Mouse (Mus musculus) MEL (cell line): ENCODE results near the gene Umad1. TPM values are rescaled to one million over a fixed set of nuclear protein-coding genes. Genes with fewer than 3 reads are reported as not detected.
A peak's percentile ranks its signal among the peaks of the same experiment; 100 is the strongest.

Experiments
- DNase-seq: peaks from one replicate; pipeline ENCODE4 v3.0.0; 2011; ENCODE audit warnings: low read depth, low spot score
- H3K27ac ChIP-seq: 2 replicates; pipeline ENCODE4 v1.5.1; 2012; ENCODE audit warnings: low read depth, mild to moderate bottlenecking, control low read depth, low read length, moderate library complexity; ENCODE audit not compliant: control insufficient read depth
- H3K27me3 ChIP-seq, 2 experiments: fragments of 150-350 bp in 1 of 2; sonication (generic) in 1 of 2; 2 replicates each; pipeline ENCODE4 v1.6.1; 2012; ENCODE audit warnings: low read length in 2 of 2, mild to moderate bottlenecking in 2 of 2, improper control_type of control experiment in 1 of 2, moderate library complexity in 1 of 2; ENCODE audit not compliant: insufficient read depth in 2 of 2, control insufficient read depth in 1 of 2
- H3K36me3 ChIP-seq, 2 experiments: 2 replicates each; pipeline ENCODE4 v1.6.1; 2012 to 2014; ENCODE audit warnings: low read length in 2 of 2, improper control_type of control experiment in 1 of 2, inconsistent platforms in 1 of 2, mild to moderate bottlenecking in 1 of 2; ENCODE audit not compliant: insufficient read depth in 2 of 2, control insufficient read depth in 1 of 2
- H3K4me1 ChIP-seq, 2 experiments: fragments of 150-350 bp in 1 of 2; sonication (generic) in 1 of 2; 2 replicates each; pipeline ENCODE4 v1.6.1; 2012; ENCODE audit warnings: low read length in 2 of 2, improper control_type of control experiment in 1 of 2, mild to moderate bottlenecking in 1 of 2; ENCODE audit not compliant: insufficient read depth in 2 of 2, control insufficient read depth in 1 of 2
- H3K4me3 ChIP-seq, 2 experiments: fragments of 150-350 bp in 1 of 2; sonication (generic) in 1 of 2; 2 replicates each; pipeline ENCODE4 v1.5.1; 2012; ENCODE audit warnings: low read depth in 2 of 2, low read length in 2 of 2, mild to moderate bottlenecking in 2 of 2, moderate library complexity in 2 of 2, control low read depth in 1 of 2, improper control_type of control experiment in 1 of 2; ENCODE audit not compliant: control insufficient read depth in 1 of 2, insufficient read depth in 1 of 2
- H3K79me2 ChIP-seq: 2 replicates; pipeline ENCODE4 v1.6.1; 2012; ENCODE audit warnings: mild to moderate bottlenecking, low read length, moderate library complexity; ENCODE audit not compliant: control insufficient read depth, poor library complexity, insufficient read depth
- H3K9ac ChIP-seq: 2 replicates; pipeline ENCODE4 v1.6.1; 2012; ENCODE audit warnings: low read depth, mild to moderate bottlenecking, control low read depth, low read length, moderate library complexity; ENCODE audit not compliant: control insufficient read depth, poor library complexity, severe bottlenecking
- H3K9me3 ChIP-seq: fragments of 150-350 bp; sonication (generic); replicated peaks from 2 replicates; pipeline ENCODE4 v1.6.1; 2012; ENCODE audit warnings: mild to moderate bottlenecking, low read length, improper control_type of control experiment, moderate library complexity; ENCODE audit not compliant: insufficient read depth
- BHLHE40 ChIP-seq: IDR thresholded peaks from 2 replicates; pipeline ENCODE4 v1.6.1; 2012; ENCODE audit warnings: low read depth, mild to moderate bottlenecking, inconsistent platforms, low read length, improper control_type of control experiment, borderline replicate concordance
- CHD1 ChIP-seq: IDR thresholded peaks from 2 replicates; pipeline ENCODE4 v1.6.1; 2012; ENCODE audit warnings: low read depth, mild to moderate bottlenecking, inconsistent platforms, low read length, improper control_type of control experiment
- CHD2 ChIP-seq: IDR thresholded peaks from 2 replicates; pipeline ENCODE4 v1.6.1; 2011; ENCODE audit warnings: low read length, improper control_type of control experiment
- CTCF ChIP-seq, 3 experiments: IDR thresholded peaks in 2 of 3; conservative IDR thresholded peaks in 1 of 3; 2 replicates each; pipeline ENCODE4 v1.5.1; 2011 to 2012; ENCODE audit warnings: low read length in 3 of 3, low read depth in 2 of 3, mild to moderate bottlenecking in 2 of 3, improper control_type of control experiment in 1 of 3, inconsistent platforms in 1 of 3, mixed read lengths in 1 of 3, moderate library complexity in 1 of 3; ENCODE audit not compliant: control insufficient read depth in 1 of 3, insufficient read depth in 1 of 3, poor library complexity in 1 of 3, severe bottlenecking in 1 of 3
- E2F4 ChIP-seq: IDR thresholded peaks from 2 replicates; pipeline ENCODE4 v1.6.1; 2011; ENCODE audit warnings: low read depth, low read length, improper control_type of control experiment, borderline replicate concordance
- ELF1 ChIP-seq: IDR thresholded peaks from 2 replicates; pipeline ENCODE4 v1.6.1; 2014; ENCODE audit warnings: low read depth, mild to moderate bottlenecking, inconsistent platforms, low read length, improper control_type of control experiment, moderate library complexity
- EP300 ChIP-seq, 2 experiments: IDR thresholded peaks; 2 replicates each; pipeline ENCODE4 v1.6.1; 2011; ENCODE audit warnings: improper control_type of control experiment in 2 of 2, low read length in 2 of 2, low read depth in 1 of 2, mild to moderate bottlenecking in 1 of 2
- ETS1 ChIP-seq: IDR thresholded peaks from 2 replicates; pipeline ENCODE4 v1.6.1; 2012; ENCODE audit warnings: low read depth, mild to moderate bottlenecking, inconsistent platforms, low read length, improper control_type of control experiment, moderate library complexity
- GABPA ChIP-seq: IDR thresholded peaks from 2 replicates; pipeline ENCODE4 v1.6.1; 2012; ENCODE audit warnings: low read depth, mild to moderate bottlenecking, inconsistent platforms, low read length, improper control_type of control experiment, moderate library complexity
- HCFC1 ChIP-seq: IDR thresholded peaks from 2 replicates; pipeline ENCODE4 v1.6.1; 2012; ENCODE audit warnings: low read depth, mild to moderate bottlenecking, inconsistent platforms, low read length, improper control_type of control experiment, moderate library complexity
- JUND ChIP-seq: IDR thresholded peaks from 2 replicates; pipeline ENCODE4 v1.6.1; 2011; ENCODE audit warnings: low read depth, mild to moderate bottlenecking, improper control_type of control experiment, low read length
- KAT2A ChIP-seq: conservative IDR thresholded peaks from 2 replicates; pipeline ENCODE4 v1.6.1; 2012; ENCODE audit warnings: low read depth, low read length, improper control_type of control experiment, inconsistent platforms
- MAFK ChIP-seq: IDR thresholded peaks from 2 replicates; pipeline ENCODE4 v1.6.1; 2011; ENCODE audit warnings: low read depth, mild to moderate bottlenecking, low read length, improper control_type of control experiment, borderline replicate concordance
- MAX ChIP-seq: IDR thresholded peaks from 2 replicates; pipeline ENCODE4 v1.6.1; 2011; ENCODE audit warnings: low read length, improper control_type of control experiment
- MAZ ChIP-seq: IDR thresholded peaks from 2 replicates; pipeline ENCODE4 v1.6.1; 2012; ENCODE audit warnings: low read depth, mild to moderate bottlenecking, inconsistent platforms, low read length, improper control_type of control experiment
- MEF2A ChIP-seq: IDR thresholded peaks from 2 replicates; pipeline ENCODE4 v1.6.1; 2014; ENCODE audit warnings: low read depth, mild to moderate bottlenecking, inconsistent platforms, low read length, improper control_type of control experiment; ENCODE audit not compliant: poor library complexity, insufficient replicate concordance, severe bottlenecking; ENCODE audit errors: extremely low read depth
- MYB ChIP-seq: IDR thresholded peaks from 2 replicates; pipeline ENCODE4 v1.6.1; 2011; ENCODE audit warnings: mild to moderate bottlenecking, low read depth, low read length, improper control_type of control experiment
- MYC ChIP-seq: IDR thresholded peaks from 2 replicates; pipeline ENCODE4 v1.6.1; 2011; ENCODE audit warnings: low read depth, mild to moderate bottlenecking, low read length, improper control_type of control experiment, moderate library complexity
- NELFE ChIP-seq: IDR thresholded peaks from 2 replicates; pipeline ENCODE4 v1.6.1; 2011; ENCODE audit warnings: low read depth, low read length, improper control_type of control experiment
- NRF1 ChIP-seq: IDR thresholded peaks from 2 replicates; pipeline ENCODE4 v1.6.1; 2014; ENCODE audit warnings: low read depth, mild to moderate bottlenecking, inconsistent platforms, low read length, improper control_type of control experiment, moderate library complexity; ENCODE audit not compliant: poor library complexity, insufficient read depth, severe bottlenecking
- POLR2A ChIP-seq, 2 experiments: IDR thresholded peaks; 2 replicates each; pipeline ENCODE4 v1.6.1; 2011 to 2012; ENCODE audit warnings: low read length in 2 of 2, mild to moderate bottlenecking in 2 of 2, control low read depth in 1 of 2, improper control_type of control experiment in 1 of 2, low read depth in 1 of 2, moderate library complexity in 1 of 2; ENCODE audit not compliant: control insufficient read depth in 1 of 2, insufficient read depth in 1 of 2, poor library complexity in 1 of 2
- POLR2AphosphoS2 ChIP-seq: IDR thresholded peaks from 2 replicates; pipeline ENCODE4 v1.6.1; 2011; ENCODE audit warnings: low read length, improper control_type of control experiment
- POLR2AphosphoS5 ChIP-seq: IDR thresholded peaks from 2 replicates; pipeline ENCODE4 v1.6.1; 2012; ENCODE audit warnings: low read depth, borderline replicate concordance, mild to moderate bottlenecking, inconsistent platforms, low read length, moderate library complexity, mixed read lengths
- RAD21 ChIP-seq: IDR thresholded peaks from 2 replicates; pipeline ENCODE4 v1.6.1; 2011; ENCODE audit warnings: mild to moderate bottlenecking, low read depth, low read length, improper control_type of control experiment
- RCOR1 ChIP-seq: IDR thresholded peaks from 2 replicates; pipeline ENCODE4 v1.6.1; 2012; ENCODE audit warnings: low read depth, mild to moderate bottlenecking, inconsistent platforms, low read length, improper control_type of control experiment
- SIN3A ChIP-seq: IDR thresholded peaks from 2 replicates; pipeline ENCODE4 v1.6.1; 2012; ENCODE audit warnings: low read length, improper control_type of control experiment, inconsistent platforms
- SMC3 ChIP-seq: IDR thresholded peaks from 2 replicates; pipeline ENCODE4 v1.6.1; 2011; ENCODE audit warnings: low read depth, low read length, improper control_type of control experiment
- TAL1 ChIP-seq: IDR thresholded peaks from 2 replicates; pipeline ENCODE4 v1.6.1; 2012; ENCODE audit warnings: mild to moderate bottlenecking, inconsistent platforms, low read length, moderate library complexity, mixed read lengths
- TBP ChIP-seq: IDR thresholded peaks from 2 replicates; pipeline ENCODE4 v1.8.0; 2011; ENCODE audit warnings: low read depth, low read length, improper control_type of control experiment
- TCF12 ChIP-seq: IDR thresholded peaks from 2 replicates; pipeline ENCODE4 v1.6.1; 2014; ENCODE audit warnings: low read depth, mild to moderate bottlenecking, inconsistent platforms, low read length, improper control_type of control experiment, moderate library complexity
- UBTF ChIP-seq: IDR thresholded peaks from 2 replicates; pipeline ENCODE4 v1.6.1; 2012; ENCODE audit warnings: low read depth, mild to moderate bottlenecking, inconsistent platforms, low read length, improper control_type of control experiment, moderate library complexity, borderline replicate concordance; ENCODE audit not compliant: insufficient read depth
- USF1 ChIP-seq: IDR thresholded peaks from 2 replicates; pipeline ENCODE4 v1.6.1; 2014; ENCODE audit warnings: low read depth, mild to moderate bottlenecking, inconsistent platforms, low read length, improper control_type of control experiment, moderate library complexity
- USF2 ChIP-seq, 2 experiments: IDR thresholded peaks; 2 replicates each; pipeline ENCODE4 v1.6.1; 2011 to 2012; ENCODE audit warnings: improper control_type of control experiment in 2 of 2, low read length in 2 of 2, borderline replicate concordance in 1 of 2, inconsistent platforms in 1 of 2, low read depth in 1 of 2, mild to moderate bottlenecking in 1 of 2; ENCODE audit not compliant: insufficient read depth in 1 of 2
- ZC3H11A ChIP-seq: IDR thresholded peaks from 2 replicates; pipeline ENCODE4 v1.6.1; 2012; ENCODE audit warnings: low read depth, mild to moderate bottlenecking, inconsistent platforms, low read length, improper control_type of control experiment
- ZKSCAN1 ChIP-seq: IDR thresholded peaks from 2 replicates; pipeline ENCODE4 v1.6.1; 2012; ENCODE audit warnings: low read depth, mild to moderate bottlenecking, inconsistent platforms, low read length, improper control_type of control experiment, moderate library complexity
- ZMIZ1 ChIP-seq: IDR thresholded peaks from 2 replicates; pipeline ENCODE4 v1.6.1; 2012; ENCODE audit warnings: low read depth, mild to moderate bottlenecking, inconsistent platforms, low read length, improper control_type of control experiment, moderate library complexity
- ZNF384 ChIP-seq: IDR thresholded peaks from 2 replicates; pipeline ENCODE4 v1.6.1; 2012; ENCODE audit warnings: low read depth, mild to moderate bottlenecking, inconsistent platforms, low read length, improper control_type of control experiment
- polyA plus RNA-seq, 2 experiments: library from polyadenylated mRNA; stranded (reverse) in 1 of 2; unstranded in 1 of 2; fragments of >175 nt in 1 of 2; fragments of >200 nt in 1 of 2; gene quantifications; 2 replicates each; pipeline versions ENCODE4 v1.2.1 to v1.2.4; 2012; ENCODE audit warnings: low replicate concordance in 2 of 2, low read depth in 1 of 2; ENCODE audit not compliant: insufficient read length in 2 of 2, insufficient read depth in 1 of 2, missing spikeins in 1 of 2
- total RNA-seq: library from RNA; depleted of rRNA; stranded (reverse); fragments of 300-350 nt; gene quantifications from 2 replicates; pipeline ENCODE4 v1.2.3, GENCODE M21; 2012

Umad1 gene
- total and polyA plus RNA-seq, 3 experiments: 5.3 to 9.7 TPM; not detected in 1

DNA sequence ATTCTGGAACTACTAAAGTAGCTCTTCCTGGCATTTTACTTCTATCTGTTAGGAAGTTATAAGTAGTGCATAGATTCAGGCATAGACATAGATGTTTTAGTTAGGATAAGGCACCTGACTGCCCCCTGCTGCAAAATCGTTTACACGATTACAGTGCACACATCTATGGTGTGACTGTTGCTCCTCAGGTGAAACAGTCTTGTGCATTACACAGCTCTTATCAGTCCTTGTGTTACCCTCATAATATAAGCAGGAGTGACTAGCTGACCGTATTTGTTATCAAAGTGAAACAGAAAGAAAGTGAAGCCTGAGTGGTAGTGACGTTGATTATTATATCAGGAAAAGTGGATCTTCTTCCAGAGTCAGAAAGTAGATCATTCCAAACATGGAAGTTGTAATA, 84.2 kb downstream of the Umad1 start:
- H3K27me3 ChIP-seq: no peaks in the 10 kb centered on the region
- H3K4me3 ChIP-seq: peak overlapping the region in 1 of 2 experiments; percentile 57; a peak in 2 of 4 replicates
- H3K9me3 ChIP-seq: no peaks in the 10 kb centered on the region
- H3K9ac ChIP-seq: peak overlapping the region; percentile 62; the same call in 1 of the 2 replicates
- H3K79me2 ChIP-seq: no peaks in the 10 kb centered on the region
- peaks cover 9 to 18% of the 10 kb centered on the region in 2 experiments for H3K4me1 ChIP-seq
- no peak overlapping the region for H3K27ac ChIP-seq
- H3K36me3 ChIP-seq: peaks cover 0 to 34% of the 10 kb centered on the region in 2 experiments; a peak in 2 of 4 replicates
- peak; percentile 50 for DNase-seq
- TF ChIP-seq NRF1 (no peak), POLR2A (IDR thresholded peaks at IDR 0.05; ENCODE audit: control insufficient read depth in 1 of 2, insufficient read depth in 1 of 2, low read depth in 1 of 2, low read length in 2 of 2, poor library complexity in 1 of 2) (no peak), ZC3H11A (no peak), MYB (no peak), POLR2AphosphoS2 (no peak), BHLHE40 (no peak; the same call in 1 of the 2 replicates), HCFC1 (no peak), MAFK (no peak), MEF2A (no peak), TAL1 (peak; percentile 40), ZMIZ1 (no peak), SIN3A (peak; percentile 43; the same call in 1 of the 2 replicates), RCOR1 (0 out of 2 replicates have a peak, but pooled peaks have one; percentile 32), CTCF (IDR thresholded peaks at IDR 0.05 in 2 of 3, conservative IDR thresholded peaks at IDR 0.05 in 1 of 3; ENCODE audit: control insufficient read depth in 1 of 3, insufficient read depth in 1 of 3, low read depth in 2 of 3, low read length in 3 of 3, poor library complexity in 1 of 3, severe bottlenecking in 1 of 3) (peak in 1 of 3 experiments; percentile 29; a peak in 1 of 6 replicates), CHD2 (no peak), GABPA (no peak), MAZ (no peak), POLR2AphosphoS5 (no peak), ELF1 (no peak), TBP (no peak), CHD1 (no peak), ZNF384 (no peak), SMC3 (peak; percentile 16; the same call in 1 of the 2 replicates), ZKSCAN1 (no peak), USF2 (IDR thresholded peaks at IDR 0.05; ENCODE audit: borderline replicate concordance in 1 of 2, insufficient read depth in 1 of 2, low read depth in 1 of 2, low read length in 2 of 2) (no peak), MAX (no peak), NELFE (no peak), ETS1 (peak; percentile 80), E2F4 (no peak), UBTF (no peak), RAD21 (peak; percentile 10), TCF12 (peak; percentile 36), KAT2A (no peak), JUND (no peak), EP300 (IDR thresholded peaks at IDR 0.05; ENCODE audit: low read depth in 1 of 2, low read length in 2 of 2) (peak; percentile 64 to 69), MYC (0 out of 2 replicates have a peak, but pooled peaks have one; percentile 23), USF1 (no peak)
